Mouse (Mus musculus) CH12.LX (cell line): Measurements from ENCODE around the gene Gng12. TPM values are rescaled to one million over a fixed set of nuclear protein-coding genes. Genes with fewer than 3 reads are reported as not detected.
"Not testable (repeated sequence)": the region's sequence is repeated elsewhere in the genome, so short reads cannot be mapped to it uniquely, and the experiment has no call there.

Experiments
- DNase-seq: peaks from one replicate; pipeline ENCODE4 v3.0.0-alpha.2; 2013; ENCODE audit errors: extremely low read depth
- H3K27ac ChIP-seq: 2 replicates; pipeline ENCODE4 v1.5.1; 2012; ENCODE audit warnings: low read depth, mild to moderate bottlenecking, control low read depth, moderate library complexity; ENCODE audit not compliant: insufficient read depth
- H3K27me3 ChIP-seq: replicated peaks from 2 replicates; pipeline ENCODE3; 2012; ENCODE audit warnings: inconsistent platforms
- H3K36me3 ChIP-seq, 2 experiments: replicated peaks in 1 of 2; 2 replicates each; pipeline versions ENCODE3 to v1.6.1; 2012; ENCODE audit warnings: inconsistent platforms in 1 of 2, low read length in 1 of 2, mild to moderate bottlenecking in 1 of 2, mixed read lengths in 1 of 2, moderate library complexity in 1 of 2; ENCODE audit not compliant: control insufficient read depth in 1 of 2, insufficient read depth in 1 of 2
- H3K4me1 ChIP-seq, 2 experiments: 2 replicates each; pipeline ENCODE4 v1.6.1; 2012; ENCODE audit warnings: inconsistent platforms in 1 of 2, moderate library complexity in 1 of 2; ENCODE audit not compliant: insufficient read depth in 2 of 2, control insufficient read depth in 1 of 2
- H3K4me2 ChIP-seq: 2 replicates; pipeline ENCODE4 v1.6.1; 2012; ENCODE audit warnings: low read depth, mild to moderate bottlenecking, control low read depth; ENCODE audit not compliant: poor library complexity, insufficient read depth, severe bottlenecking
- H3K4me3 ChIP-seq, 3 experiments: fragments of 150-350 bp in 1 of 3; sonication (generic) in 1 of 3; replicated peaks in 1 of 3; 2 replicates each; pipeline versions ENCODE3 to v1.5.1; 2011 to 2012; ENCODE audit warnings: low read depth in 2 of 3, low read length in 2 of 3, mild to moderate bottlenecking in 2 of 3, moderate library complexity in 2 of 3, control low read depth in 1 of 3, improper control_type of control experiment in 1 of 3, inconsistent platforms in 1 of 3, mixed read lengths in 1 of 3; ENCODE audit not compliant: poor library complexity in 1 of 3
- H3K79me2 ChIP-seq: replicated peaks from 2 replicates; pipeline ENCODE4 v1.6.1; 2012; ENCODE audit warnings: mild to moderate bottlenecking, moderate library complexity; ENCODE audit not compliant: control insufficient read depth, poor library complexity, insufficient read depth, severe bottlenecking; ENCODE audit errors: extremely low read depth
- H3K9ac ChIP-seq: 2 replicates; pipeline ENCODE4 v1.6.1; 2012; ENCODE audit warnings: low read depth, mild to moderate bottlenecking, control low read depth, moderate library complexity; ENCODE audit not compliant: insufficient read depth
- H3K9me3 ChIP-seq: replicated peaks from 2 replicates; pipeline ENCODE3; 2012; ENCODE audit warnings: low read length, inconsistent platforms, mixed read lengths
- BHLHE40 ChIP-seq: IDR thresholded peaks from 2 replicates; pipeline ENCODE4 v1.6.1; 2011; ENCODE audit warnings: mild to moderate bottlenecking, low read depth, low read length, improper control_type of control experiment
- CHD1 ChIP-seq: IDR thresholded peaks from 2 replicates; pipeline ENCODE4 v1.6.1; 2012; ENCODE audit warnings: low read depth, low read length, improper control_type of control experiment, inconsistent platforms
- CHD2 ChIP-seq: IDR thresholded peaks from 2 replicates; pipeline ENCODE4 v1.6.1; 2011; ENCODE audit warnings: low read length, improper control_type of control experiment
- CTCF ChIP-seq, 2 experiments: IDR thresholded peaks in 1 of 2; conservative IDR thresholded peaks in 1 of 2; 2 replicates each; pipeline ENCODE4 v1.5.1; 2011 to 2012; ENCODE audit warnings: low read depth in 2 of 2, low read length in 2 of 2, improper control_type of control experiment in 1 of 2, inconsistent platforms in 1 of 2, mild to moderate bottlenecking in 1 of 2, moderate library complexity in 1 of 2
- E2F4 ChIP-seq: IDR thresholded peaks from 2 replicates; pipeline ENCODE4 v1.6.1; 2011; ENCODE audit warnings: low read depth, low read length, improper control_type of control experiment; ENCODE audit not compliant: insufficient replicate concordance
- ELF1 ChIP-seq: IDR thresholded peaks from 2 replicates; pipeline ENCODE4 v1.6.1; 2014; ENCODE audit warnings: low read depth, mild to moderate bottlenecking, inconsistent platforms, low read length, improper control_type of control experiment
- EP300 ChIP-seq: IDR thresholded peaks from 2 replicates; pipeline ENCODE4 v1.6.1; 2011; ENCODE audit warnings: low read length, improper control_type of control experiment
- HCFC1 ChIP-seq: IDR thresholded peaks from 2 replicates; pipeline ENCODE4 v1.6.1; 2012; ENCODE audit warnings: low read depth, mild to moderate bottlenecking, inconsistent platforms, low read length, improper control_type of control experiment
- KAT2A ChIP-seq: IDR thresholded peaks from 2 replicates; pipeline ENCODE4 v1.6.1; 2012; ENCODE audit warnings: low read length, improper control_type of control experiment, inconsistent platforms; ENCODE audit not compliant: insufficient replicate concordance
- MAFK ChIP-seq: IDR thresholded peaks from 2 replicates; pipeline ENCODE4 v1.6.1; 2011; ENCODE audit warnings: low read length, improper control_type of control experiment; ENCODE audit not compliant: insufficient replicate concordance
- MAX ChIP-seq: IDR thresholded peaks from 2 replicates; pipeline ENCODE4 v1.6.1; 2011; ENCODE audit warnings: low read length, improper control_type of control experiment
- MEF2A ChIP-seq: IDR thresholded peaks from 2 replicates; pipeline ENCODE4 v1.6.1; 2014; ENCODE audit warnings: low read depth, mild to moderate bottlenecking, inconsistent platforms, low read length, improper control_type of control experiment, borderline replicate concordance
- MXI1 ChIP-seq: IDR thresholded peaks from 2 replicates; pipeline ENCODE4 v1.6.1; 2011; ENCODE audit warnings: mild to moderate bottlenecking, low read depth, low read length, improper control_type of control experiment
- NELFE ChIP-seq: IDR thresholded peaks from 2 replicates; pipeline ENCODE4 v1.6.1; 2011; ENCODE audit warnings: low read depth, low read length, improper control_type of control experiment
- POLR2A ChIP-seq: IDR thresholded peaks from 2 replicates; pipeline ENCODE4 v1.6.1; 2011; ENCODE audit warnings: low read depth, mild to moderate bottlenecking, improper control_type of control experiment, low read length
- RAD21 ChIP-seq: IDR thresholded peaks from 2 replicates; pipeline ENCODE4 v1.6.1; 2011; ENCODE audit warnings: low read depth, mild to moderate bottlenecking, low read length, improper control_type of control experiment, moderate library complexity
- SIN3A ChIP-seq: IDR thresholded peaks from 2 replicates; pipeline ENCODE4 v1.6.1; 2012; ENCODE audit warnings: low read length, improper control_type of control experiment, inconsistent platforms
- TBP ChIP-seq: conservative IDR thresholded peaks from 2 replicates; pipeline ENCODE4 v1.6.1; 2011; ENCODE audit warnings: low read depth, low read length, improper control_type of control experiment
- TCF12 ChIP-seq: IDR thresholded peaks from 2 replicates; pipeline ENCODE4 v1.6.1; 2014; ENCODE audit warnings: low read depth, mild to moderate bottlenecking, inconsistent platforms, low read length, improper control_type of control experiment
- UBTF ChIP-seq: IDR thresholded peaks from 2 replicates; pipeline ENCODE4 v1.6.1; 2012; ENCODE audit warnings: low read depth, mild to moderate bottlenecking, inconsistent platforms, low read length, improper control_type of control experiment, moderate library complexity
- USF2 ChIP-seq: conservative IDR thresholded peaks from 2 replicates; pipeline ENCODE4 v1.6.1; 2011; ENCODE audit warnings: low read depth, low read length, improper control_type of control experiment
- ZMIZ1 ChIP-seq: IDR thresholded peaks from 2 replicates; pipeline ENCODE4 v1.6.1; 2012; ENCODE audit warnings: low read depth, mild to moderate bottlenecking, inconsistent platforms, low read length, improper control_type of control experiment
- dilution Hi-C: fragments of 300-500 bp; cut with MboI; formaldehyde crosslinking; loops from 2 replicates; pipeline ENCODE4 v1.14.3; 2020; ENCODE audit warnings: low sequenced_read_pairs; ENCODE audit not compliant: extremely low pct_unique_long_range_greater_than_20kb, extremely low pct_ligation_motif_present
- in situ Hi-C: fragments of 300-500 bp; cut with MboI; formaldehyde crosslinking; loops from 3 replicates; pipeline ENCODE4 v1.14.3; 2019; ENCODE audit warnings: low sequenced_read_pairs, low pct_ligation_motif_present, low pct_unique_long_range_greater_than_20kb, mixed read lengths
- polyA plus RNA-seq: library from polyadenylated mRNA; unstranded; fragments of >175 nt; gene quantifications from 2 replicates; pipeline ENCODE4 v1.2.1, GENCODE M21; 2012; ENCODE audit warnings: low read depth; ENCODE audit not compliant: insufficient read length
- total RNA-seq, 2 experiments: library from RNA; depleted of rRNA; stranded (reverse); fragments of 300-350 nt in 1 of 2; fragments of >200 nt in 1 of 2; gene quantifications; 2 replicates each; pipeline ENCODE4 v1.2.3; 2012 to 2014

The Gng12 gene
- total and polyA plus RNA-seq, 3 experiments, result 3.9 to 20.8 (median 12.2) TPM

- no peak overlapping the region for H3K27ac ChIP-seq
- H3K9me3 ChIP-seq, result no peaks in the 10 kb centered on the region
- TF ChIP-seq BHLHE40, result no peak
- no peaks in the 10 kb centered on the region for H3K79me2 ChIP-seq
- H3K4me3 ChIP-seq, result no peak overlapping the region
- no peaks in the 10 kb centered on the region for H3K27me3 ChIP-seq
- DNase-seq, result no peak
- dilution Hi-C loops (no loop called here), in situ Hi-C loops (no loop called here)
- no peak overlapping the region for H3K9ac ChIP-seq
- no peaks in the 10 kb centered on the region for H3K36me3 ChIP-seq
- no peak overlapping the region for H3K4me2 ChIP-seq
- H3K4me1 ChIP-seq, result peaks cover 2 to 4% of the 10 kb centered on the region in 2 experiments; a peak in 2 of 4 replicates
Measured at GRCm38 (mm10) chr6:66866295-66866694, 29.9 kb upstream of the Gng12 start.

GRCm38 (mm10) chr6:66877048-66877447, 19.1 kb upstream of the Gng12 start:
- H3K4me2 ChIP-seq, H3K9ac ChIP-seq, H3K27ac ChIP-seq, H3K4me1 ChIP-seq, H3K9me3 ChIP-seq, dilution Hi-C loops, H3K36me3 ChIP-seq, H3K27me3 ChIP-seq, DNase-seq, in situ Hi-C loops, H3K4me3 ChIP-seq, H3K79me2 ChIP-seq: not testable (repeated sequence)
- TF ChIP-seq MAFK, result peak; percentile 65

GRCm38 (mm10) chr6:66890349-66891158, 5.6 kb upstream of the Gng12 start:
- Histone ChIP-seq H3K27me3 (no peaks in the 10 kb centered on the region), H3K9me3 (peaks cover 3% of the 10 kb centered on the region), H3K27ac (no peak overlapping the region), H3K36me3 (no peaks in the 10 kb centered on the region), H3K4me1 (peaks cover 0 to 12% of the 10 kb centered on the region in 2 experiments; a peak in 2 of 4 replicates), H3K4me3 (no peak overlapping the region), H3K9ac (no peak overlapping the region), H3K79me2 (no peaks in the 10 kb centered on the region), H3K4me2 (no peak overlapping the region)
- TF ChIP-seq TBP (no peak), CHD1 (no peak), MAX (no peak), MXI1 (no peak), KAT2A (no peak), SIN3A (no peak), CTCF (conservative IDR thresholded peaks at IDR 0.05 in 1 of 2, IDR thresholded peaks at IDR 0.05 in 1 of 2; ENCODE audit: low read depth in 2 of 2, low read length in 2 of 2) (no peak), ELF1 (no peak), CHD2 (no peak), UBTF (no peak), ZMIZ1 (no peak), E2F4 (no peak), MEF2A (no peak), HCFC1 (no peak), USF2 (no peak), RAD21 (no peak), EP300 (no peak), TCF12 (no peak), NELFE (no peak), POLR2A (no peak)
- DNase-seq, result no peak
- dilution Hi-C loops, result no loop called here
- in situ Hi-C loops, result no loop called here
